Mouse (Mus musculus): ENCODE results near the gene Sgms1. TPM values are rescaled to one million over a fixed set of nuclear protein-coding genes. Genes with fewer than 3 reads are reported as not detected.

Gene Sgms1
- polyA plus RNA-seq, 1 experiment from 2014 or later = 43.3 TPM

DNA sequence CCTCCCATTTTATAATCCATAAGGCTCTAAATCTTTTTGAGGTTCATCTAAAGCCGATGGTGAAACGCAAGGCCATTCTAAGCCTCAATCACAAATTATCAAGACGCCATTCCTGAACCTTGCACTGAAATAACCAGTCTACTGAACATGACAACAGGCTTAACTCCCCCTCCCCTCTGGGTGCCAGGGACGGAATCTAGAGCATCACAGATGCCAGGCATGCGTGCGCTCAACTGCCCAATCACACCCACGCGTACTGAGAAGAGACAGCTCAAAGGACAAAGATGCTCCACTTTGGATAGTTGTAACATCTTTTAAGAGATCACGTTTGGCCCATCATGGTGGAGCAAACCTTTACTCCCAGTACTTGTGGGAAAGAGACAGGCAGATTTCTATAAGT, 146.3 kb downstream of the Sgms1 start:
- H3K4me2 ChIP-seq = no peak overlapping the region
- no peak overlapping the region for H3K9ac ChIP-seq
- no peak overlapping the region for H3K4me3 ChIP-seq (replicated peaks)
- H3K9me3 ChIP-seq = no peaks in the 10 kb centered on the region
- 93% methylated on average over 9 of the region's 9 CpGs for WGBS
- ATAC-seq (ENCODE audit: insufficient read depth, low FRiP score, low read depth) = no peak
- H3K4me1 ChIP-seq = no peaks in the 10 kb centered on the region
- no peaks in the 10 kb centered on the region for H3K27me3 ChIP-seq (replicated peaks)
- no peaks in the 10 kb centered on the region for H3K36me3 ChIP-seq
- no peak overlapping the region for H3K27ac ChIP-seq

DNA sequence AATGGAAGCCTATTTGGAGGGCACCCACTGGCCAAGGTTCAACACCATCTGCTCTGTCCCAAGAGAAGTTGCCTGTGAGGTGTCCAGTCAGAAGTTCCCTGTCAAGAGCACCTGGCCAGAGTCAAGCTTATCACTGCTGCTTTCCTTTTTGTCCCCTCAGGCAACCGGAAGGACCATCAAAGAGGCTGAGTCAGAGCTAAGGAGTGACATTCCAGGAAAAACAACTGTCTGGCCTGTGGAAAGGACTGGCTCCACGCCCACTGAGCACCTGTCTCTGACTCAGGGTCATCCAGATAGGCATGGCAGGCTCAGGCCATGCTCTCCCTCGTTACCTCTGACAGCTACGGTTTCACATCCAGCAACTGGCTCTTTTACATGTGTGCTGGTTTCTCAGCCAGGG, 147.4 kb downstream of the Sgms1 start:
- no peaks in the 10 kb centered on the region for H3K27me3 ChIP-seq (replicated peaks)
- no peak overlapping the region for H3K4me2 ChIP-seq
- H3K4me3 ChIP-seq (replicated peaks) = no peak overlapping the region
- ATAC-seq (ENCODE audit: insufficient read depth, low FRiP score, low read depth) = 0 out of 2 replicates have a peak, but pooled peaks have one; percentile 25
- H3K36me3 ChIP-seq = no peaks in the 10 kb centered on the region
- H3K9ac ChIP-seq = no peak overlapping the region
- no peaks in the 10 kb centered on the region for H3K4me1 ChIP-seq
- H3K27ac ChIP-seq = no peak overlapping the region
- 55% methylated on average over 4 of the region's 4 CpGs for WGBS
- no peaks in the 10 kb centered on the region for H3K9me3 ChIP-seq

DNA sequence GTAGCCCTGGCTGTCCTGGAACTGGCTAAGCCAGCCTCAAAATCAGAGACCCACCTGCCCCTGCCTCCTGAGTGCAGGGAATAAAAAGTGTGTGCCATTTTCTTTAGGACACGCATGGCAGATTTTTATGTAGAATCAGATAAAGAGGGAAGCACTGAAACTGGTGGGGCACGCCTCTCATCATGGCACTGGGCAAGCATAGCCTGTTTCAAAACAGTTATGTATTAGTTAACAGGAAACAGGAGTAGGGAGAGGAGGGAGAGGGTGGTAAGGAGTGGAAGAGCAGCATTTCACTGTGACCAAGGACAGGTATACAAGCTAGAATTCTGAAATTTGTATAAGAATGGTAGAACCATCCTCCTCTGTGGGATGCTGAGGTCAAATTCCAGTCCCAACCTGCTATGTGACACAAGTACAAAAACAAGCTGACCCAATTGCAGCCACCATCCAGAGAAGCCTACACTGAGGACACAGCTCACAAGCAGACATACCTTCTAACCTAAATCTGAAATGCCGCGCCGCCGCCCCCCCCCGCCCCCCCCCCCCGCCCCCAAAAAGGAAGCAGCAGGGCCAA, 149.0 kb downstream of the Sgms1 start:
- WGBS = 63% methylated on average over 8 of the region's 8 CpGs
- Histone ChIP-seq H3K27me3 (replicated peaks) (no peaks in the 10 kb centered on the region), H3K36me3 (no peaks in the 10 kb centered on the region), H3K9ac (no peak overlapping the region), H3K9me3 (no peaks in the 10 kb centered on the region), H3K4me2 (no peak overlapping the region), H3K4me3 (replicated peaks) (no peak overlapping the region), H3K4me1 (no peaks in the 10 kb centered on the region), H3K27ac (no peak overlapping the region)
- ATAC-seq (ENCODE audit: insufficient read depth, low FRiP score, low read depth) = no peak

DNA sequence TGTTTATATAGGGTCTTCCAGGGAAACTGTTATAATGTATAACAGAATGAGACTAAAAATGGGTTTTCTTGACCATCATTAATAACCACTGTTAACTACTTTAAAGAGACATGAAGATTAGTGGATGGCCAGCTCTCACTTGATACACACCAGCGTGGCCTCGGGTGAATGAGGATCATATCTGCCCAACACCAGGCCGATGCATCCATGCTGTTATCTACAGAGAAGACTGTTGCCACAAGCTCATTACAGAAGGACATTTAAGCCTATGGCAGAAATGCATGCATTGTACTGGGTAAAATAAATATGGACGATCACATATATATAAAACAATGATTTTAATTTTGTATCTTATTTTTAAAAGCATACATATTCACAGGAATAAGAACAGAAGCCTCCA, 149.6 kb downstream of the Sgms1 start:
- ATAC-seq (ENCODE audit: insufficient read depth, low FRiP score, low read depth) = peak; percentile 78; the same call in 1 of the 2 replicates
- no peak overlapping the region for H3K9ac ChIP-seq
- WGBS = 81% methylated on average over 4 of the region's 4 CpGs

DNA sequence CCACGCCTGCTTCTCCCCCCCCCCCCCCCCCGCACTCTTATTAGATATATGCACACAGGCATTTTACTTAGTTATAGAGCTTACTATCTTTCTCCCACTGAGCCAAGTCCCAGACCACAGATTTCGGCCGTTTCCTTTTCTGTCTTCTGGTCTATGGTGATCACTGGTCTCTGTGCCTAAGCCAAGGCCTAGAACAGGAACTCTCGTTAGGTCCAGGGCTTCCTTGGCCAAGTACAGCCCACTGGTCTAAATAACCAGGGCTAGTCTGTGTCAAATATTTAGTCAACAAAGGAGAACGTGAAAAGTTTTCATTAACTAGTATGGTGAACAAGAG, 150.1 kb downstream of the Sgms1 start:
- Histone ChIP-seq H3K4me3 (replicated peaks) (no peak overlapping the region), H3K4me1 (no peaks in the 10 kb centered on the region), H3K27me3 (replicated peaks) (no peaks in the 10 kb centered on the region), H3K36me3 (no peaks in the 10 kb centered on the region), H3K27ac (no peak overlapping the region), H3K4me2 (no peak overlapping the region), H3K9ac (no peak overlapping the region), H3K9me3 (no peaks in the 10 kb centered on the region)
- 81% methylated on average over 5 of the region's 6 CpGs for WGBS
- no peak for ATAC-seq (ENCODE audit: insufficient read depth, low FRiP score, low read depth)

More for the DNA sequence above, 149.6 kb downstream of the Sgms1 start:
- no peak overlapping the region for H3K27ac ChIP-seq
- no peaks in the 10 kb centered on the region for H3K36me3 ChIP-seq
- no peaks in the 10 kb centered on the region for H3K27me3 ChIP-seq (replicated peaks)
- H3K4me3 ChIP-seq (replicated peaks) = no peak overlapping the region
- no peaks in the 10 kb centered on the region for H3K4me1 ChIP-seq
- H3K9me3 ChIP-seq = no peaks in the 10 kb centered on the region
- H3K4me2 ChIP-seq = no peak overlapping the region

DNA sequence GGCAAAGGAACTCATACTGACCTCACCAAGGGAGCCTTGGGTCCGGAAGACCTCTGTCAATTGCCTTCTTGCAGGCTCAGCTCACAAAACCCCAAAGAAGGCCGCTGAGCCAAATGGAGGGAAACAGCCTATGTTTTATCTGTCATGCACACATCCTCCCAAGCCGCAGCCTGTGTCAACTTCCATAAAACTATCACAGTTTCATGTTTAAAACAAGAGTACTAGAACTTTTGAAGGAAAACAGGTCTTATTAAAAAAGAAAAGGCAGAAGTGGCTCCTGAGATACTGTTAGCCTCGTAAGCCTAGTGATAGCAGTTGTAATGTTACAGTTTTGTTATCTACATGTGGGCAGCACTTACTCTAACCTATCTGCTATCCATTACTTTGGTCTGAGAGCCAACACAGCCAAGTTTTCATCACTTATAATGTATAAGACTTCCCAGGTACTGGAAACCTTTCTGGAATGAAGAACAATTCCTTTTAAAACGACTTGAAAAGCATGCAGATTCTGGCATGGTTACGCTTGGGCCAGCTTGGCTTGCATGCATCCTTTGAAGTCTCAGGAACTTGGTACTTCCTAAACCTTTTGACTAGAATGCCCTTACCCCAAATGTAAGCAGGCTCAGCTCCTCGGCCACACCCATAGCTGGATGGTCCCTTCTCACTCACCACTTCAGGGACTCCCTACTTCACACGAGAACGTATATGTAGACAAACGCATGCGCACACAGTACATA, 150.6 kb downstream of the Sgms1 start:
- Histone ChIP-seq H3K27ac (no peak overlapping the region), H3K4me1 (no peaks in the 10 kb centered on the region), H3K9me3 (no peaks in the 10 kb centered on the region), H3K36me3 (no peaks in the 10 kb centered on the region), H3K9ac (no peak overlapping the region), H3K4me3 (replicated peaks) (no peak overlapping the region), H3K4me2 (no peak overlapping the region), H3K27me3 (replicated peaks) (no peaks in the 10 kb centered on the region)
- 70% methylated on average over 11 of the region's 11 CpGs for WGBS
- peak; percentile 72 for ATAC-seq (ENCODE audit: insufficient read depth, low FRiP score, low read depth)

DNA sequence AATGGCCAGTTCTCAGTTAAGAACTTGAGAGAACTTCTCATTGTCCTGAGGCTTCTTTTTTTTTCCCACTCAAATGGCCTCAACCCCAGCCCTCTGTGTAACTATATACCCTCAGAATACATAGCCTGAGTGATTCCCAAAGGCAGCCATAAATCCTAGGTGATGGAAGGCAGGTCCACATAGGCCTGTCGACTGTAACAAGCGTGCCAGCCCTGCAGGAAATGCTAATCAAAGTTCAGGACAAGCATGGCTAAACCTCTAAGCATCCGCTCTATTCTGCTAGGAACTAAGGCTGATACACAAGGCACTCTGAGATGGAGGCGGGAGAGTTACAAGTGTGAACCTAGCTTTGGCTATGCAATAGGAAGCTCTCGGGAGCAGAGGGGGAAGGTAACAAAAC, 151.8 kb downstream of the Sgms1 start:
- H3K36me3 ChIP-seq = no peaks in the 10 kb centered on the region
- no peak overlapping the region for H3K9ac ChIP-seq
- H3K4me2 ChIP-seq = no peak overlapping the region
- H3K27me3 ChIP-seq (replicated peaks) = no peaks in the 10 kb centered on the region
- H3K27ac ChIP-seq = 0 out of 2 replicates have a peak overlapping the region, but pooled peaks have one; percentile 1
- no peaks in the 10 kb centered on the region for H3K9me3 ChIP-seq
- ATAC-seq (ENCODE audit: insufficient read depth, low FRiP score, low read depth) = no peak
- WGBS = 61% methylated on average over 5 of the region's 5 CpGs
- no peaks in the 10 kb centered on the region for H3K4me1 ChIP-seq
- no peak overlapping the region for H3K4me3 ChIP-seq (replicated peaks)

DNA sequence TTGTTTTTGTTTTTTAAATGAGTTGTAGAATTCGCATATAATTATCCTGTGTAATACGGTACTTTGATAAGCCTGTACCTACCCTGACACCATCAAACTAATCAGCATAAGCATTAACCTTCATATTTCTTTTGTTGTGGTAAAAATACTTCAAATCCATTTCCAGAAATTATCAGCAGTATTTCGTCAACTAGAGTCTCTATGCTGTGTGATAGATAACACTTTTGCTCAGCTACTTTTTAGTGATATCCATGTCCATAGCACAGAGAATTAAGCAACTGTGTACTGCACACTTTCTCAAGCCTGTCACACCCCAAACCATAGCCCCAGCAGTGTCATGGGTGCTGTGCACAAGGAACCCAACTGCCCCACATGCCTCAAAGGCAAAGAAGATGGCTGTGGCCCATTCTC, 152.3 kb downstream of the Sgms1 start:
- Histone ChIP-seq H3K4me2 (no peak overlapping the region), H3K4me3 (replicated peaks) (no peak overlapping the region), H3K9ac (no peak overlapping the region), H3K36me3 (no peaks in the 10 kb centered on the region), H3K9me3 (no peaks in the 10 kb centered on the region), H3K27ac (no peak overlapping the region), H3K4me1 (no peaks in the 10 kb centered on the region), H3K27me3 (replicated peaks) (no peaks in the 10 kb centered on the region)
- 80% methylated on average over 3 of the region's 3 CpGs for WGBS
- ATAC-seq (ENCODE audit: insufficient read depth, low FRiP score, low read depth) = peak; percentile 61; the same call in 1 of the 2 replicates

DNA sequence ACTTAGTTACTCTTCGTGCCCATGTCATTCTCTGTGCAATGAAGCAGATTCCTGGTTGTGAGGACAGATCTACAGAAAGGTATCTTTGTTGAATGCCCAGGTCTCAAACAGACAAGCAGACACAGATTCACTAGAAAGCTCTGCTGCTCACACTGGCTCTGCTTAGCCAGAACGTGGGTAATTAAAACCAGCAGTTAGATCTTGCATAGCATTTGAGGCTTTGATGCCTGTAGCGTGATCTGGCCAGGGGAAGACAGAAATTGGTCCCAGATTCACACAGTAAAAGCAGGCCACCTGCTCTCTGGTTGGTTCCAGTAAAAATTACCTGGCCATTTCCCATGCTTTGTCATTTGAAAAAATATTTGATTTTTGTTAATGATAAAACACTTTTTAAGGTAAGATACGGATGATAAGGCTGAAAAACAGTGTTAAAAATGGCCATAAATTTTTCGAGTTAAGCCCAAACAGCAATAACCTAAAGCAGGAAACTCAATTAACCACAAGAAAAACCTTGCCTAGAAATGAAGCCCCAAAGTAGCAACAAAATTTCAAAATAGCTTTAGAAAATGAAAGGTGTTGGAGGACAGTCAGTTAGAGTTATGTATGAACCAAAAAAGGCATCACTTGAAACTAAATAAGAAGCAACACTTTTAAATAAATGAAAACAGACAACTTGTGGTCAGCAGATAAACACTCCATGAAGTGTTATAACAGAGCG, 154.6 kb downstream of the Sgms1 start:
- Histone ChIP-seq H3K9me3 (no peaks in the 10 kb centered on the region), H3K36me3 (no peaks in the 10 kb centered on the region), H3K4me2 (no peak overlapping the region), H3K27me3 (replicated peaks) (no peaks in the 10 kb centered on the region), H3K27ac (no peak overlapping the region), H3K4me3 (replicated peaks) (no peak overlapping the region), H3K4me1 (no peaks in the 10 kb centered on the region), H3K9ac (no peak overlapping the region)
- ATAC-seq (ENCODE audit: insufficient read depth, low FRiP score, low read depth) = no peak
- WGBS = 75% methylated on average over 6 of the region's 6 CpGs

DNA sequence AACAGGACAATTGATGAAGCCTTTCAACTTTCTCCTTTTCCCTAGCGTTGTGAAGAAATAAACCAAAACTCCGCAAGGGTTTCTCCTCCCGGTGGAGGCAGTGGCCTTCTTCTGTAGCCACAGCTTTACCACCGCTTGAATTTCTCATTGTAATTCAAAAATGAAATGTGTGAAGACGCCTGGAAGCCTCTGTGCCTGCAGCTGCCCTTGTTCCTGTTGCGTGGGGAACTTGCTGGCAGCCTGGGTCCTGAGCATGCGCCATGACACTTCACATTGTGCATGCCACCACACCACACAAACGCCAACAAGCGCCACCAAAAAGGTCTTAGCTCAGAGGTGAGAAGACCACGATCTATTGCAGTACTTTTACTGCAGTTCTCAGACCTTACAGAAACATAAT, 158.2 kb downstream of the Sgms1 start:
- 73% methylated on average over 10 of the region's 10 CpGs for WGBS
- no peaks in the 10 kb centered on the region for H3K36me3 ChIP-seq
- ATAC-seq (ENCODE audit: insufficient read depth, low FRiP score, low read depth) = no peak
- no peaks in the 10 kb centered on the region for H3K27me3 ChIP-seq (replicated peaks)
- H3K27ac ChIP-seq = no peak overlapping the region
- H3K4me3 ChIP-seq (replicated peaks) = no peak overlapping the region
- H3K9me3 ChIP-seq = no peaks in the 10 kb centered on the region
- H3K4me2 ChIP-seq = no peak overlapping the region
- H3K4me1 ChIP-seq = no peaks in the 10 kb centered on the region
- no peak overlapping the region for H3K9ac ChIP-seq

DNA sequence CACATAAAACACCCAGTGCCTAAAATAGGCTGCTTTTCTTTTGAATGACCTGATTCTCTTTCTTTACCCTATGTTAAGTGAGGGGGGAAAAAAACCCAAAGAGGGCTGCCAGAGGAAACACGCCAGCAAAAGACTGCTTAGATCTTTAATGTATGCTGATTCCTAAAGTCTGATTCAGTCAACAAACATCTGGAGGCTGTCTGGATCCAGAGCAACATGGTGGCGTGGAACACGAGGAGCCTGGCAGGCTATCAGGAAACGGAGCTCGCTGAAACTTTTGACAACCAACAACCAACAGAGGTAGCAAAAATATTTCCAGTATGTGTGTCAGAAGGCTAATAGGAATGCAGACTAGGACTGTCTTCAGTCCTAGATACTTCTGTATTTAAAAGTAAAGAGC, 158.7 kb downstream of the Sgms1 start:
- Histone ChIP-seq H3K9ac (no peak overlapping the region), H3K27ac (no peak overlapping the region), H3K4me3 (replicated peaks) (no peak overlapping the region), H3K4me1 (no peaks in the 10 kb centered on the region), H3K9me3 (no peaks in the 10 kb centered on the region), H3K36me3 (no peaks in the 10 kb centered on the region), H3K4me2 (no peak overlapping the region), H3K27me3 (replicated peaks) (no peaks in the 10 kb centered on the region)
- no peak for ATAC-seq (ENCODE audit: insufficient read depth, low FRiP score, low read depth)
- 50% methylated on average over 5 of the region's 5 CpGs for WGBS

DNA sequence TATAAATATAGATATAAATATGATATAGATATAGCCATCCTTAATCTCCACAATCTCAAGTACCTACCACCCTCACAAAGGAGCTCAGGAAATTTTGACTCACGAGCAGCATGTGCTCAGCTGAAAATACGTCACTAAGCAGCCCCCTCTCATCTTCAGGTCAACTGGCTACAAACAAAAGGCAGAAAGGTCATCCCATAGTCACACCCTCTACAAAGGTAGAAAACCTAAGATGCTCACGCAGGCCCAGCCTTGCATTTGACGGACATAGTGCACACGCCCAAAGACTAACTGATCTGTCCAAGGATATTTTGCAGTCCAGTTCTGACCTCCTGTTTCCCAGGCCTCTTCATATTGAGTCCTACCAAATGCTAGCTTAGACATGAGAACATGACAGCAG, 159.2 kb downstream of the Sgms1 start:
- Histone ChIP-seq H3K27ac (no peak overlapping the region), H3K27me3 (replicated peaks) (no peaks in the 10 kb centered on the region), H3K4me2 (no peak overlapping the region), H3K4me1 (no peaks in the 10 kb centered on the region), H3K36me3 (no peaks in the 10 kb centered on the region), H3K4me3 (replicated peaks) (no peak overlapping the region), H3K9ac (no peak overlapping the region), H3K9me3 (no peaks in the 10 kb centered on the region)
- WGBS = 84% methylated on average over 5 of the region's 5 CpGs
- no peak for ATAC-seq (ENCODE audit: insufficient read depth, low FRiP score, low read depth)
